Mouse (Mus musculus) lung, postnatal 14 days (tissue): ENCODE results near the gene Rapgef6.
A peak's percentile ranks its signal among the peaks of the same experiment; 100 is the strongest.

Source experiments
- DNase-seq: peaks from one replicate; pipeline ENCODE4 v3.0.0; 2021

The Rapgef6 gene

DNA sequence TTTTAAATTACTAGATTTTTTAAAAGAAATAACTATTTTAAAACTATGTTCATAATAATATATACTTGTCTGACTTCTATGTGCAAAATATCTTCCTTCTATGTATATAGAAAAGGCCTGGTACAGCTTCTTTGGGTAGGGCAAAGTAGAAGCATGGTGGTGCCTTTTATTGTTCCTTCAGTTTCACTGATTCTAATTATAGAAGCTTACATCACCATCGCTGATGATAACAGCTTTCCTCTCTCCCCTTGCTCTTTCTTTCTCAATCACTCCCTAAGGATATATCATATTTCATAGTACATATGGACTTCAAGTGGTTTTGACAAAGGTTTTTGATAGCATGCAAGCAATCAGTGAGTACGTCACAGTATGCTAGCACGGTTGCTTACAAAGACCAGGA is 69.9 kb downstream of the Rapgef6 start:
- DNase-seq = no peak

DNA sequence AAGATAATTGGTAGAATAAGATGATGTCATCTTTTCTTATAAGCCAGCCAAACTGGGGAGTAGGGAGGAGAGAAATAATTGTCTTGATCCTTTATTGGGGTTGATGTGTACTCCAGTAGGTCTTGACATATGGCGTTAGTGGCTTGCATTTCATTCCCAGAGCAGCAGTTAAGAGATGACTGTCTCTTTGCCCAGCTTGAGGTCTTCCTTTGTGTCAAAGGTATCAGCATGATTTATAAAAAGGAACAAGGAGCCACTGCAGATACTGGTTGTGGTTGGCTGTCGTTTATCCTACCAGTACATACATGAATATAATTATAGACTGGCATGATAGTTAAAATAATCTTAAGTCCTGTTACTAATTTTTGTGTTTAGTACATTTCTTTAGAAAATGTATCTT is 71.4 kb downstream of the Rapgef6 start:
- DNase-seq = no peak

DNA sequence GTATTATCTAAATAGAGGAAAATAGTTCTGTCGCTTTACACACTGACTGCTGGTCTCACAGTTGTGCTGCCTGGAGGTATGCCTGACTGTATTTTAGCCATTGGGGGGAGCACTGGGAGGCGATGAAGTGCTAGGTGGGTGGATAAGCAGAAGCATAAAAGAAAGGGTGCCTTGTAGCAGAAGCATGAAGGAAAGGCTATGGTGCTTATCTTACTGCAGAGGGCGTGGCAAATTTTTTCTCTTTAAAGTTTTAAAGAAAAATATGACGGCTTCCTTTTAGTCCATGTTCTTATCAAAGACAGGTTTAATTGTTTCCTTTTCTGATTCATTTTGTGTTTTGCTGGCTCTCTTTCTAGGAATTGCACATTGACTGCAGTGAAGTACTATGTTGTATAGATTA is 72.4 kb downstream of the Rapgef6 start:
- no peak for DNase-seq

DNA sequence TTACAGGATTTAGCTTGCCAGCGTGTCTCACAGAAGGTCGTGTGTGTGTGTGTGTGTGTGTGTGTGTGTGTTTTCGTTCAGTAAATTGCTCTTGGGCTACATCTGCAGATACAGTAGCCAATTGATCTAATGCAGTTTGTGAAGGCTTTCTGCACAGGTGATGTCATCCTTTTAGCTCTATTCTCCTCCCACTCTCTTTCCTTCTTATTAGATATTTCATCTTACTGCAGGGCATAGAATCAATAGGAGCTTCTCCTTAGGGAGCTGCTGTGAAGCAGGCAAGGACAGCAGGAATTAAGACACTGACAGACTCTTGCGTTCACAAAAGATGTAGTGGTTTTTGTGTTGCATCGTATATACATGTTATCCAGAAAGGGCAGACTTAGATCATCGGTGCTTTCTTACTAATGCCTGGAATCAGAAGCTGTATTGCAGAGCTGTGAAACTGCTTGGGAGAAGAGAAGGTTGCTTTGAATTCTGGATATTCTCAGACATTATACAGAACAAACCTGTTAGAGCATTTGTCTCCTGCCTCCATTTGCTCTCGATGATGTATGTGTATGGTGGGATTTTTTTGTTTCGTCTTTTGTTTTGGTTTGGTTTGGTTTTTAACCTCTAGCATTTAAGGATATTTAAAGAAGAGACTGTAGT is 73.4 kb downstream of the Rapgef6 start:
- DNase-seq = no peak

DNA sequence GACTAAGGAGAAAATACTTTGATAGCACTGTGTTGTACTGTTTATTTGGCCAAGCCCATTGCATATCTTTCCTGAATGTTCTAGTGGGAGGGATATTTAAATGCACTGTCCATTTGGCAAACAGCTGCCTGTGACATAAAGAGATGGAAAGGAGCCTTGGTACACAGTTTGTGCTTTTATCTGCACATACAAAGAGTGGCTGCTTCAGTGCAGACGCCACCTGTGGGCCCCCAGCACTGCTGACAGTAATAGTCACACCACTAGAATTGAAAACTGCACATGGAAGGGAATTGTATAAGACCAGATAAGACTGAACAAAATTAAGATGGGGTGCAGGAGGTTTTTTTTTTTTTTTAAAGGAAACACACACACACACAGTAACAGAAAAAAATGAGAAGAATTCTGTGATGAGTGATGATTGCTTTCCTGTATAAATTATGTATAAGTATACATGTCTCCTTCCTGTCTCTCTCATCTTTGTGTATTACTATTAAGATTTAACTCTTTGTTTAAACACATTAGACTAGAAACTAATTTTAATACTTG is 75.3 kb downstream of the Rapgef6 start:
- DNase-seq = no peak

DNA sequence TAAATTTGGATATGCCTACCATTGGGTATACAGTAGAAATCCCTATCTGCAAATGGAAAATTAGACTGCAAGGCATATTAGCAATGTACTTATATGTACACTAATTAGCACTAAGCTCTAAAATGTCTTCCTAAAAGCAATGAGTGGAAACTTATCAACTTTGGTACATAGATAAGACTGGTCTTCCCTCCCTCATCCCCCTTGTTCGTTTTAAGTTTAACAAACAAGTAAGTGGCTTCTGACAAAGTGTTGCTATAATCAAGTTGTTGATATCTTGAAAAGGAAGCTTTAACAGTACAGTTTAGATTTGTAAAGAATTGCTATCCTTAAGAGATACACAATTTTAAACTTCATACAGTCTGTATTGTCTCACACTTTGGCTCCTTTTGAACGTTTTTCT is 78.5 kb downstream of the Rapgef6 start:
- DNase-seq = no peak

DNA sequence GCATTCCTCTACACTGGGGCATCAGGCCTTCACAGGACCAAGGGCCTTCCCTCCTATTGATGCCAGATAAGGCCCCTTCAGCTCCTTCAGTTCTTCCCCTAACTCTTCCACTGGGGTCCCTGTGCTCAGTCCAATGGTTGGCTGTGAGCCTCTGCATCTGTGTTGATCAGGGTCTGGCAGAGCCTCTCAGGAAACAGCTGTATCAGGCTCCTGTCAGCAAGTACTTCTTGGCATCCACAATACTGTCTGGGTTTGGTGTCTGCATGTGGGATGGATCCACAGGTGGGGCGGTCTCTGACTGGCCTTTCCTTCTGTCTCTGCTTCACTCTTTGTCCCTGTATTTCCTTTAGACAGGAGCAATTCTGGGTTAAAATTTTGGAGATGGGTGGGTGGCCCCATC is 80.1 kb downstream of the Rapgef6 start:
- DNase-seq = peak; percentile 3

DNA sequence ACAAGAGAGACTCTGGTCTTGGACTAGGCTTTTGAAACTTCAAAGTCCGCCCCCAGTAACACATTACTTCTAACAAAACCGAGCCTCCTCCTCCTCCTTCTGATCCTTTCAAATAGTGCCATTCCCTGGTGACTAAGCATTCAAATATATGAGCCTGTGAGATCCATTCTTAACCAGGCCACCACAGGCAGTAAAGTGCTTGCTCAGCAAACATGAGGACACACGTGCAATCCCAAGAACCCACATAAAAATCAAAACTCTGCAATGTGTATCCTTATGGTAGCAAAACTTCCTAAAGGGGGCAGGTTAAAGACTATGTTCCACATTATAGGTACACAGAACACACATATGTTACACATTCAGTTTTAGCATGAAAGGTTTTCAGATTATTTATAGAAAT is 81.8 kb downstream of the Rapgef6 start:
- DNase-seq = no peak

DNA sequence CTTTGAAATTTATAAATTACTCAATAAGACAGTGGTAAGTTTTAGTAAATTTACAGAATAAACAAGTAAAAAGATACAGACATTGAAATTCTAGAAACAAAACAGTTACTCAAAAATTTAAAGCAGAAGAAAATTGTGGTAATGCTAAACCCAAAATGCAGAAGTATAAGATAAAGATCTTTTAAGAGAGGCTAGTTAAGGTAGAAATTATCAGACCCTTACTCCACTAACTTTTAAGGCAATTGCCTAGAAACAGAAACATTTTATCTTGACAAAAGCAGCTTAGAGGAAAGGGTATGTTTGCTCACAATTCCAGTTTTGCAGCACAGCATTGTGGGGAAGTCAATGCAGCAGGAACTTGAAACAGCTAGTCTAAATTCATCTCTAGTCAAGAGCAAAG is 91.0 kb downstream of the Rapgef6 start:
- DNase-seq = no peak

DNA sequence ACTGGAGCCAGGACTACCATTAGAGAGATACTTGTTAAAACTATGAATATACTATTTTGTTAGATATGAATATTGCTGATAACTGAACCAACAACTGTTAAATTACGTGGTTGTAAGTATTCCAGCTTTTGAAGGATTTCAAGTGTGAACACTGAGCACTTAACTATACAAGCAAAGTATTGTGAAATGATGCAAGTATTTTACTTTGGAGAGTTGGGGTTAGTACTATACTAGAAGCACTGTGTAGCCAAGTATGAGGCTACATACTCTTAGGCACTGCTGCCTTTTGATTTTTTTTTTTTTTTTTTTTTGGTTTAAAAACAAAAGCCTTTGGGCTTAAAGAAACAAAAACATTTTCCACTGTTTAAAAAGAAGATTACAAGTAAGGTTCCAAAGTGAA is 91.9 kb downstream of the Rapgef6 start:
- DNase-seq = no peak

DNA sequence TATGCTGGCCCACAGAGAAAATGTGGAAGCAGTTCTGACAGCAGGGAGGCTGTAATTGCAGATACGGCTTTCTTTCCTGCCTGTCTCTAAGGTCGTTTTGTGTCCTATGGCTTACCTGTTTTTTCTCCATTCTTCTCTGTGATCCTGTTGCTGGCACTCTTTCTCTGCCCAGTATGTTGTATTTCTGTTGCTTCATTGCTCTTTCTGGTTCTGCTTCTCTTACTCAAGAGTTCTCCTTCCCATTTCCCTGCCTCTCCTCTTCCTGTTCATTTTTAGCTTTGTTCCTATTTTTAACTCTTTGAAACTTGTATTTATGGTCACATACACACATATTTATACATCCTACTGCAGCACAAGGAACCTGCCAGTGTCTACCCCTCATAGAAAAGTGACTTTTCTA is 96.2 kb downstream of the Rapgef6 start:
- no peak for DNase-seq

DNA sequence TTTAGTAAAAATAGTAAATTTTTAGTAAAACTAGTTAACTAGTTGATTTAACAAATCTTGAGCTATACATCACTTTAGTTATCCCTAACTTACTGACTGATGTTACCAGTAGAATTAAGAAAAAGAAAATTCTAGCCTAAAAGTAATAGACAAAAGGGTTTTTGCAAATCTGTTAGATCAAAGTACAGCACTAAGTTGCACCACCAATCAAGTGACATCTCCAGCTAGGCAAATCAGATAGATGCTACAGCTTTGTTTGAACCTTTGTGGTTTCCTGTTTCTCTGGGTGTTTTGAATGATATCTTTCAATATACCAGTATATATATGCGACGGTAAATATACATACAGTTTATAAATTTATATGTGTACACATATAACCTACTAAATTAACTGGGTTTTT is 99.1 kb downstream of the Rapgef6 start:
- no peak for DNase-seq

DNA sequence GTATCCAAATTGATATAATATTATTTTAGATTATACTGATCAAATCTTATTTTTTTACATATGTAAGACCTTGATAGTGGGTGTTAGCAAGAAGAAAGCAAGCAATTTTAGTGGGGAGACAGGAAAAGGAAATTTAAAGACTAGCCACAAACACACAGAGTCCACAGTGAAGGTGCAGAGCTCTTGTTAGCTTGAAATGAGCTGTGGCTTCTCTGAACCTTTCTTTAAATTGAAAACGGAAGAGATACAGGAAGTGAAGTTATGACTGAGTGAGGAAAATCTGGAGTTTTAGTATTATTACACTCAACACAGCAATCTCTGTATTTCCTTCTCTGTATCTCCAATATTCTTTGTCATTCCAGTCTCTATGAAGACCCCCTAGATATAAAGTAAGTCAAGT is 104.3 kb downstream of the Rapgef6 start:
- no peak for DNase-seq

DNA sequence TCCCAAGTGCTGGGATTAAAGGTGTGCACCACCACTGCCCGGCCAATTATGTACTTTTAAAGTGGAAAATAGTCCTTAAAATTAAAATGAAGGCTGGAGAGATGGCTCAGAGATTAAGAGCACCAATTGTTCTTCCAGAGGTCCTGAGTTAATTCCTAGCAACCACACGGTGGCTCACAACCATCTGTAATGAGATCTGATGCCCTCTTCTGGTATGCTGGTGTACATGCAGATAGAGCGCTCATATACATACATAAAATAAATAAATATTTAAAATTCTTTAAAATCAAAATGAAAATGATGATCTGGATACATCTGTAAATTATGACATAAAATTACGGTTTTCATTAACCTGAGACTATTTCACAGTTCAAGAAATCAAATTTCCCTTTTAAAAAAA is 123.8 kb downstream of the Rapgef6 start:
- no peak for DNase-seq

DNA sequence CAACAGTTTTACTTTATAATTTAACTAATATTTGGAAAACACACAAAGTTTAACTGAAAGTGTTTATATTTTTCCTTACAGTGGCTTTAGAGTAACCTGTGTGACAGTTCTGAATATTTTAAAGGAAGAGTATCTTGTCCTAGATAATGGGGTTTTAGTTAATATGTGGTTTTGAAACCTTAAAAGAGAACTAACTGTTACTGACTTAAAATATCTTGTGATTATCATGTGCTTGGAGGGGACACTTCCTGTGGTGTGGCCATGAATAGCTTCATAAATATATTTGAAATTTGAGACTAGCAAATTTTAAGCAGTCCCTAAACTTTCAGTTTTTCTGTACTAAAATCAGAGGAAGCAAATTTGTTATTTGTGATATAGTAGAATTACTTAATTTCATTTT is 125.9 kb downstream of the Rapgef6 start:
- no peak for DNase-seq

DNA sequence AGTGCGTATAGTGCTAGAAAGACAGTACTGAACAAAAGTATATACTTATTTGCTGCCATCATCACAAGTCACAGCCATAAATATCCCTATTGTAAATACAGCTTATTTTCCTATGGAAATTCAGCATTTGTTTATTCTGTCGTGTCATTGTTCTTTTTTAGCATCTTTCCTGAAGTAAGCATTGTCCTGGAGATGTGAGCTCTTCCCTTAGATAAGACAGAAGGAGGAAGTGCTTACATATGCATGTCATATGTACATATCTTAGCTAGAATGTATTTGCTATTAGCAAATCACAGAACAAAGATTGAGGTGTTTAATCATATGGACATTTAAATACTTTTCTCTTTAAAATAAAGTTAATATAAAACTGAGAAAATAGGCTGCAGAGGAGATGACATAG is 132.8 kb downstream of the Rapgef6 start:
- no peak for DNase-seq

DNA sequence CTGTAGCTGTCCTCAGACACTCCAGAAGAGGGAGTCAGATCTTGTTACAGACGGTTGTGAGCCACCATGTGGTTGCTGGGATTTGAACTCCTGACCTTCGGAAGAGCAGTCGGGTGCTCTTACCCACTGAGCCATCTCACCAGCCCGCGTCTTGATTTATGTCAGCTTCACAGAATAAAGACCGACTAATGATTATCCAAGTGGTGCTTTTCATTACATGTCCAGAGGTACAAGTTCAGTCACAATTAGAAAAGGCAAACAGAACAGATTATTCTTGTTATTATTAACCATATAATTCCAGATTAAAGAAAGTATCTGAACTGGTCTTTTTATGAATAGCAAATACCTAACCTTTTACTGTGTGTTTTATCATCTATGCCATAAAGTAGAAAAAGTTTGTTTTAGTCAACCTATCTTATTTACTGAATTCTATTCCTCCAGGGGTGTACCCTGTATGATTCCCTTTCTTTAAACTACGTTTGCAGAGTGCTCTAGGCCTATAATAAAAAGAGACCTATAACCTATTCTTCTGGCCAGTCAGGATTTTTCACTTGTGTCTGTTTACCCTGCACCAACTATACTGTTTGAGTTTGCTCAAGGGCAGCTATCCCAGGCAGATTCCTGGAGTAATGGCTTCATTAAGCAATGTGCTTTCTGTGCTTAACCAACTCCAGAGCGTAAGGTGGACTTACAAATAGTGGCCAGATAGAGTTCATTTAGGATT is 151.1 kb downstream of the Rapgef6 start:
- no peak for DNase-seq

DNA sequence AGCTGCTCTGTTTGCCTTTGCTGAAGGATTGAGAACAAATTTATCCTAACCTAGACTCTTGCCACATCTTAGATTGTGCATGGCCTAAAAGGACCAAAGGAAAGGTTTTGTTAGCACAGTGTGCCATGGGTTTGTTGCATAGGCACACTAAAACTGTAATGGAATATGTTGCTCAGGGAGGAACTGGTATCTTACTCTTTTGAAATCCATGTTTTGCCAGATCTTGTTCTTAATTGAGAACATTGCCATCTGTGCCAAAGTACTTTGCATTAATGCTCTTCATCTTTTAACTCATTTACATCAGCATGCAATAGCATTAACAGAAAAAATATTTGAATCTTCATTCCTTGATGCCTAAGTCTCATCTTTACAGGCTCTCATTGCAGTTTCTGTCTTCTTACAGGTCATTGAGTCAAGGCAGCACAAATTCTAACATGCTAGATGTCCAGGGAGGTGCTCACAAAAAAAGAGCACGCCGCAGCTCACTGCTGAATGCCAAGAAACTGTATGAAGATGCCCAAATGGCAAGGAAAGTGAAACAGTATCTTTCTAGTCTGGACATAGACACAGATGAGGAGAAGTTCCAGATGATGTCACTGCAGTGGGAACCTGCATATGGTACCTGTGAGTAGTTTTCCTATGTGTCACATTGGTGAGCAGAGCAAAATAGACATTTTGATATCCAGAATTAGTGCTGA is 153.3 kb downstream of the Rapgef6 start:
- no peak for DNase-seq

DNA sequence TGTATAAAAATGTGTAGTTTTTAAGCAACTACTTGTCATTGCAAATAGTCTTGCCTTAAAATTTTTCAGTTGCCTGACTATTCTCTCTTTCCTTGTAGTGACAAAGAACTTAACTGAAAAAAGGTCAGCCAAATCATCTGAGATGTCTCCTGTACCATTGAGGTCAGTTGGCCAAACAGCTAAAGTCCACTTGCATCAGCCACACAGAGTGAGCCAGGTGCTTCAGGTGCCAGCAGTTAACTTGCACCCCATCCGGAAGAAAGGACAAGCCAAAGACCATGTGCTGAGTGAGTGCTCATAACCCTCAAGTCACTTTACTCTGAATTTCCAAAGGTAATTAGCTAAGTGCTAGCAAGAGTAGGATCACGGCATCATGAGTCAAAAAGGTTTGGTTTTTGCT is 156.5 kb downstream of the Rapgef6 start:
- DNase-seq = no peak

DNA sequence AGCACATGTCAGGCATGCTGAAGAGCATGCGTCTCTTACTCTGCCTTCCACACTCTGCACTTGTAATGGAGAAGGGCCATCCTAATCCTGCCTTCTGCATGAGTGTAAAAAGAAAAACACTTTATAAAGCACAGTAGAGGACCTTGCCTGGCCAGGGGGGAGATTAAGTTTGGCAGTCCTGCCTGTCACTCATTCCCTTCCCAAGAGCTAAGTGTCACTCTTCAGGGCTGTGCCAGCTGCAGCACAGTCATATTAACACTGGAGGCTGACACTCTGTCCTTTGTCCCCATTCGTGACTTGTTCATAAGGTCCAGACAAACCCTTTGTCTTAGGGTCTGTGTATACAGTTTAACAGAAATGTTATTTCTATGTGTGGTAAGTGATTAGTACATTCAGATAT is 162.2 kb downstream of the Rapgef6 start:
- no peak for DNase-seq

DNA sequence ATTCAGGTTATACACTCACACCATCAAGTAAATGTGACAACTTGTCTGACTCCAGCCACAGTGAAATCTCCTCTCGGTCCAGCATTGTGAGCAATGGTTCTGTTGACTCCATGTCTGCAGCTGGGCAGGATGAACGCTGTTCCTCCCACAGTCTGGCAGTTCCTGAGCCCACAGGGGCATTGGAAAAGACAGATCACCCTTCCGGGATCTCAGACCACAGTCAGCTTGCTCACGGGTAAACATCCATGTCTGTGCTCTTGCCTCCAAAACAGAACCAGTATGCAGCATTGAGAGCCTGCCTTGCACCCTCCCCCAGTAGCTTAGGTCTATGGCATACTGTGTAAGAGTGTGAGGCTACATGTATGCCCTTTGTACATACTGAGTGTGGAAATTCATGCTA is 167.5 kb downstream of the Rapgef6 start:
- DNase-seq = no peak

DNA sequence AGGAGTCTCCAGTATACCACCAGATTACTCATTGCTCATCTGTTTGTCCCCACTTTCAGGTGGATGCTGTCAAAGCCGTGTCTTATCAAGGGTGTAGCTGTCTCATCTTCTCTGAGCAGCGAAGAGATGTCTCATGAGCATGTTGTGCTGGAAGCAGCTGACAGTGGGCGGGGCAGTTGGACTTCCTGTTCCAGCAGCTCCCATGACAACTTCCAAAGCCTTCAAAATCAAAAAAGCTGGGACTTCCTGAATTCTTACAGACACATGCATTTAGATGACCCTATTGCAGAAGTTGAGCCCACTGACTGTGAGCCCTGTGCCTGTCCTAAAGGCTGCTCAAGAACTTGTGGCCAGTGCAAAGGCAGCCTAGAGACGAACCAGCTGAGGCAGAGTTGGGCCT is 168.5 kb downstream of the Rapgef6 start:
- peak; percentile 48 for DNase-seq

DNA sequence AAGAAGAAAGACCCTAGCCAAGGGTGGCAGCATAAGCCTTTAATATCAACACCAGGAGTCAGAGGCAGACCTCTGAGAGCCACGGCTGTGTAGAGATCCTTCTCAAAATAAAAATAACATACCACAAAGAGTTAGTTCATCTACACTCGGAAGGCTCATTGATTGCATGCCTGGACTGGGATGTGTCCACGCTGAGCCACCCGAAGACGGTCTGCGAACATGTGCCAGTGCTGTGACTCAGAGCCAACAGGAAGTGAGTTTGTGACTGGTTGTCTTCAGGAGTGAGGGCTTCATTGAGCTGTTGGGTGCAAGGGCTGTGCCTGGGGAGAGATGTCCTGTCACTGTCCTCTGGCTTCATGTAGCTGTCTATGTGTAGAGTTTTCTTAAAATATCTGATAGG is 171.0 kb downstream of the Rapgef6 start:
- DNase-seq = no peak

DNA sequence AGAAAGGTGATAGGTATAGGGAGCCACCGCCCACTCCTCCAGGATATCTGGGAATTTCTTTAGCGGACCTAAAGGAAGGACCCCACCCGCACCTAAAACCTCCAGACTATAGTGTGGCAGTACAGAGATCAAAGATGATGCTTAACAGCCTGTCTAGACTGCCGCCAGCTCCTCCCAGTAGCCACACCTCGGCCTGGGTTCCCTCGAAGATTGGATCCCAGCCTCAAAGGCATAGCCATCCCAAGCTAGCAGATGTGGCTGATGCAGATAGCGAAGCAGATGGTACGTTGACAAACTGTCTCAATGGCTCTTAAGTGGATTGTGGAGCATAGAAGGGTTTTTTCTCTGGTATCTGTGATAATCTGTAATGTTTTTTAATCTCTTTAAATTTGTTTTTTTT is 171.6 kb downstream of the Rapgef6 start:
- DNase-seq = no peak
